Mouse (Mus musculus) frontal cortex, postnatal 25 days (tissue): ENCODE data around the gene Emilin3.

Experiments
- DNase-seq, 2 experiments: peaks; one replicate each; pipeline ENCODE4 v3.0.0; 2022; ENCODE audit warnings: low spot score in 2 of 2

The Emilin3 gene

DNA sequence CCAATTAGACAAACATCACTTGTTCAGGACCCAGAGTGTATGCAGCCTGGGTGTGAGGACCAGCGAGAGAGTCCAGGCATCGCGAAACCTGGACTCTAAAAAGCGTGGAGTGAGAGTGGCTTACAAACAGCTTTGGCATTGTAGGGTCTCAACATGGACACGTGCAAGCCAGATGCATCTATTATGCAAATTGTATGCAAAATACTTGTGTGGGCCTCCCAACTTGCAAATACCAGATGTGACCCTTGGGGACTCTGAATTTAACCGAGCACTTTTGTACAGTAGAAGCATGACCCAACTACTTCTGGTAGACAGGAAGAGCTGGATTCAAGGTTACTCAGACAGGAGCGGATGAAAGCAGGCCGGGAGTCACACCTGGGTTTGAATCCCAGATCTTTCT lies 4.6 kb upstream of the Emilin3 start:
- DNase-seq: no peak

DNA sequence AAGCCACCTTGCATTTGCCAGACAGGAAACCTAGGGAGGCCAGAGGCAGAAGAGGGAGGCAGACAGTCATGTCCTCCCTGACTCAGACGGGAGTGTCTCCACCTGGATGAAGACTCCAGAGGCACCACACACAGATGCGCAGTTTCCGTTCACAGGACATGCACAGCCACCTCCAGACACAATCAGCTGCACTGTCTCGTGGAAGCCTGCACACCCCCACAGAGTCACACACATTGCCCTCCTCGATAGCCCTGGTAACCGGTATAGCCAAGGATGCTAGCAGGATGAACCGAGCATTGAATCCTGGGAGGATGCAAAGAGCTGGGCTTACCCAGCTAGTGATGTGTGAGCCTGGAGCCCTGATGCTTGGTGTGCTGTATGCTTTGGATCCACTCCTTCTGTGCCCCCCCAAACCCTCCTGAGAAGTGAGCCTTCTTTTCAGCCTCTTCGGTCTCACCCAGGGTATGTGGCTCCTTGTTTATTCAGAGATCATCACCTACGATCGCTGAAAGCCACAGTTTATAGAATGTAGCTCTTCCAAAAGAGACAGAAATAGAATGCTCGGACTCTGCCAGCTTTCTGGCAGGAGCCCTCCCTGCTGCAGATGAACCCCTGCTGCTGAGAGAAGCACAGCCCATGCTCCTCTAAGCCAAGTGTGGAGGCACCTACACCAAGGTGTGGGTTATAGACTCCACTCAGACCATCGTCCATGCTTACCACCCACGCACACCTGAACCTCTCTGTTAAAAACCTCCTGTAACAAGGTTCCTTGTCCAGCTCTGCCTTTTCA lies 3.9 kb upstream of the Emilin3 start:
- DNase-seq: no peak

DNA sequence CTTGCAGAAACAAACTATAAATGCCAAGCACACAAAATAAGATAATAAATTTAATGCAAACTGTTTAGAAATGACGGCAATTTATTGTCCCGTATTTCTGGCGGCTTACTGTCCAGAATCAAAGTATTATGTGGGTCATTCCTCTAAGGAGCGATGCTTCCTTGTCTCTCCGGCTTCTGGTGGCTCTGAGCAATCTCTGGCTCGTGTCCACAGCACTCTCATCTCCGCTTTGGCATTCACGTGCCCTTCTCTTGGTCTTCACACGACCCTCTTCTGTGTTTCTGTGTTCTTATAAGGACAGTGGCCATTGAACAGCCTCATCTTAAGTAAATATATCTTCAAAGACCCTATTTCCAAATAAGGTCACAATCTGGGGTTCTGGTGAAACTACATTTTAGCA lies 2.5 kb upstream of the Emilin3 start:
- no peak for DNase-seq

DNA sequence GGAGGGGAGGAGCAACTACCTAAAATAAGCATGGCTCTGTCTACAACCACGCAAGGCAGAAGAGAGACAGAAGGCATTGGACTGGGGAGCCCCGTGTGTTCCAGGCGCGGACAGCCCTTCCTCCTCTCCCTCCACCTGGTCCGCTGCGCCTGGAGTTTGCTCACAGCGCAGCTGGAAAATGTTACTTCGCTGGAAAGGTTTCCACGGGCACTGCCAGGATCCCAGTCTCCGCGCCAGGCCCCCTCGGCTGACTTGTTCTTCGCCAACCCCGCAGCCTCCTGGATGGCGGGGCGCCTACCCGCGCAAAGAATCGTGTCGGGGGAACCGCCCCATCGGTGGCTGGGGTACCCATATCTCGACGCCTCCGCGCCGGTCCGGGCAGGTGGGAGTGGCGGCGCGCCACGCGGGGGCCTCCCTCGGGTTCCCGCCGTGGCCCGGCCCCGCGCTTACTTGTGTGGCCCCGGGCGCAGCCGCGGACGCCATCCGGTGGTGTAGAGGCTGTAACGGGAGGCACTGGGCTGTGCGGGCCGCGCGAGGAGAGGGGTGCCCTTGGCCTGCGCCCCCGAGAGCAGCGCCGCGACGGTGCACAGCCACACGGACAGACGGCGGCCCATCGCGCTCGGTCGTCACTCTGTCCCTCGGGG lies 448 bp downstream of the Emilin3 start:
- no peak for DNase-seq

DNA sequence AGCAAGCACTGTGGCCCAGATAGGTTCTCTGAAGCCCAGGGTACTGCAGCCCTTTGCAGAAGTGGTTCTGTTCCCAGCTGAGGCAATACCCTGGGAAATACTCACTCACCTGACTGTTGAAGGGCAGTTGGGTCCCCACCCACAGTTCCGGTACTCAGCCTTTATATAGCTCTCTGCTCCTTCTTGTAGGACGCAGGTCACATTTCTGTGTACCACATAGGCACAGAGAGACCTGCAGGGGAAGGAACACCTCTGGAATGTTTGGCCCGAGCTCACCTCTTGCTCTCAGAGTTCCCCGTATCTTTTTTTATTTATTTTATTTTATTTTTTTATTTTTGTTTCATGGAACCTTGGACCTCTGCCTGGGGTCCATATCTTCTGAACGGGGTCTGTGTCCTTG lies 1.5 kb downstream of the Emilin3 start:
- DNase-seq: no peak

DNA sequence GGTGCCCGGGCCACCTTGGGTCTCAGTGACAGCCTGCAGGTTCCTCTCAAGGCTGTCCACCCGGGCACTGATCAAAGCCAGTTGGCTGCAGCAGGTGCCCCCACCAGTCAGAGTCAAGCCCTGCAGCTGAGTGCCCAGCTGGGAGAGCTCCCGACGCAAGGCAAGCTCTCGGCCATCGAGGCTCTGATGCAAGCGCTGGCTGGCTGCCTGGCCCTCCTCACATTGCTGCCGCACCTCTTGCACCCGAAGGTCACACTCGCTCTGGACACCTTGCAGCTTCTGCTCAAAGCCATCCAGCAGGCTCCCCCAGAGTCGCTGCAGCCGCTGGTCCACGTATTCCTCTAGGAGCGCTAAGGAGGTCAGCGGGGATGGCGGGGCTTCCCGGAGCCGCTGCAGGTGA lies 3.5 kb downstream of the Emilin3 start:
- no peak for DNase-seq

DNA sequence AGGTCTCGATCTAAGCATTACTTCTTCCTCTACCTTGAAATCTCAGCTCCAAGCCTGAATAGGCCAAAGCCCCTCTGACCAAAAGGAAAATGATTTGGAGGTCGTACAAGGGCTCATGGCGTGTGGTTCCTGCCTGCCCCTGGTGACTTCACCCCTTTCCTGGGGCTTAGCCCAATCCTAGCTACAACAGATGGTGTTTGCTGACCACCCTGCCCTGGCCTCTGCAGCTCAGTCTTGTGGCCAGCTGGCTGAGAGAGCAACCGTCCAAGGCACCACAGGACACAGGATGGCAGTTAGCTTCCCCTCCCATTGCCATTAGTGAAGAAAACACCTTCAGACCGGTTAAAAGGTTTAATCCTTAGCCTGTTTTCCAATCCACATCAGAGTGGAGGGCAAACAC lies 6.0 kb downstream of the Emilin3 start:
- DNase-seq: no peak

DNA sequence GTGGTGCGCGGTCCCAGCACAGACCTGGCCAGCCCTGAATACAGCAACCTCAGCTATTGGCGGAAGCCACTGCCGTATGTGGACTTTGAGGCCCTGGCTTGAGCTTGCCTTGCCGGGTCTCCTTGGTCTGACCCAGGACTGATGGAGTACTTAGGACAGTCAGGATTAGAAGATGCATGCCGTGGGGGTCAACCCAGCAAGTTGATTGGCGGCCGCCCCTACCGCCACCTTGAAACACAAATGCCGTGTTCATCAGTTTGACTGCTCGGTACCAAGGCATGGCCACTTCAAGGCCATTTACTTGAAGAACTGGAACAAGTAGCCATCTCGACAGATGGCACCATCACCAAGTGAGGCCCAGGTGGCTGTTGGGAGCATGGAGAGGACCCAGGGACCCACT lies 6.8 kb downstream of the Emilin3 start:
- DNase-seq: no peak

DNA sequence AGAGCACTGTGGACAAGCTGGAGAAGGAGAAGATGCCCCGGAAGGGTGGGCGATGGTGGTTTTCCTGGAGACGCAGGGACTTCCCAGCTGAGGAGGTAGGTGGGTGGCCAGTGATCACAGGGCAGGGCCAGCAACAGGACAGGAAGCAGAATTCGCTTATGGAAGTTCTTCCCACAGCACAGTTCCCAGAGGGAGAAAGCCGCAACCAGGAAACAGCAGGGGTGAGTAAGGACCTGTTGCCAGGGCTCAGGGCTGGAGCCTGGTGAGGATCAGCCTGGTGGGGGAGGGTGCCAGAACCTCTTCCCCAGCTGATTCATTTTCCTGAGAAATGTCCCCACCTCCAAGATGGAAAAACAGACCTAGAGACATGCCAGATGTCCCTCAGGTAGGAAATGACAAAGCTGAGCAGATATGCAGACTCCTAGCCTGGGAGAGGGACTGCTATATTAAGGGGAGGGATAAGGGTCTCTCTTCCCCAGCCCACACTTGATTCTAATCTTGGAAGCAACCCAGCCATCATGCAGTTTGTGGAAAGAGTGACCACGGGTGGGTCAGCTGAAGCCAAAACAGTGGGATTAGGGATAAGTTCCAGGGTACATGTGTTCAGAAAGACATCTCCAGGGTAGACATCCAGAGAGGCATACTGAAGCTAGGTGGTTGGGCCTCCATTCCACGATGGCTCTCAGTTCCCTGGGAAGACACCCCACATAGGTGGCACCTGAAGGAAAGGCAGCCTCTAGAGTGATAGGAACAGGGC lies 10.3 kb downstream of the Emilin3 start:
- DNase-seq: no peak

DNA sequence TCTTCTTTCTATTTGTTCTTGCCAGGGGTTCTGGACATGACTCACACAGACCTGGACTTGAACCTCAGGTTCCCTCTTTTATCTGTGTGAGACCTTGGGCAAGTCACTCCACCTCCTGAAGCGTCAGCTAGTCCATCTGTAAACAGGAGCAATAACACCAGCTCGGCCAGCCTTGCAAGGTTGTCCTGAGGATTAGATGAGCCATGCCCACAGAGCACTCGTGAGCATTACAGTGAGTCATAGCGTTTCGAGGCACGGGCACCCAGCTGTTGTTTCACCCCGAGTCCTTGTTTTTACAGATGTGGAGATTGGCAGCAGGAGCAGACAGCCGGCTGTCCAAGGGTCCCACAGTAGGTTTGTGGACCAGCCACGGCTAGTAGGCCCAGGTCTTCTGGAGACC lies 20.4 kb downstream of the Emilin3 start:
- DNase-seq: no peak

DNA sequence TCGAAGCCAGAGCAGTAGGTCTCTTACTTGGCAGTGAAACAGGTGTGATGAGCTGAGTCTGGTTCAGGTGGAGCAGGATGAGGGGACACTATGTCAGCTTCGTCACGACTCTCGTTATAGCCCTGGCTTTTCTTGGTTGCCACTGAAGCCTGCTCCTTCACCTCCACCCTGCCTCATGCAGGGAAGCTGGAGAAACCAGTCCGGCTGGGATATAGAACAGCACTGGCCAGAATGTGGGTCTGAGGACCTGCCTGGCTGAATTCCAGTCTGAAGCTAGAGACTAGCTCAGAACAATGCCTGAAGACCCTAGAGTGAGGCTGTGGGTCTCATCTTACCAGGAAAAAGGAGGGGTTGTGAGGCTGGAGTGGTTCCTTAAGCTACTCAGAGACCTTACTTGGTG lies 21.1 kb downstream of the Emilin3 start:
- DNase-seq: no peak

DNA sequence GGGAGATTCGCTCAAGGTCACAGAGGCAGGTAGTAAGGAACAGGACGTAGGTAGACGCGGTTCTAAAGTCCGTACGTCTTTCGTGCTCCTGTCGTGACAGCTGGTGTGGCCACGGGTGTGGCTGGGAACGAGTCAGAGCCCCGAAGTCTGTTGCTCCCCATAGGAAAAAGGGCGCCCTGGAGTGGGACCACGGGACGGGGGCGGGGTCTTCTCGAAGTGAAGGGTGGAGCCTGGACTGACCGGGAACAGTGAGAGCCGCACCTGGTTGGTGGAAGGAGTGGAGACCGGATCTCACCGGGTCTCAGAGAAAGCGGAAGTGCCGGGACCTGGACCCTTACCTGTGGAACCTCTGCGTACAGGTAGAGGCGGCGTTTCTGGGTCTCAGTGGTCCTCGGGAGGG lies 24.3 kb downstream of the Emilin3 start:
- DNase-seq: no peak

DNA sequence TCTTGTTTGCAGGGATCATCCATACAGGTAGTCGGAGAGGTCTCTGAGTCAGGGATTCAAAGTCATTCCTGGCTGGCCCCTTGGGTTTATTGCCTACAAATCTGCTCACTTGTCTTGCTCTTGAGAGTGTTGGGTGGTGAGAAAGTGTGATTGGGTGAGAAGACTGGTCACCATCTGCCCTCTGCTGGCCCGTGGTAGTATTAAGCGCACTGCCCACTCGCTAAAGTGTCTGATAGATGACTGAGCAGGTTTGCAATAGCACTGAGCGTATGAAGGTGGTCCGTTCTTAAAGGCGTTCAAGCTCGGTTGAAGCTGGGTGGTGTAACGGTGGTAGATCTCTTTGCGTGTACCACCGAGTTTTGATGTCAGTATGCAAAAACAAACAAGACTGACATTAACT lies 24.8 kb downstream of the Emilin3 start:
- DNase-seq: peak; percentile 76 to 80

DNA sequence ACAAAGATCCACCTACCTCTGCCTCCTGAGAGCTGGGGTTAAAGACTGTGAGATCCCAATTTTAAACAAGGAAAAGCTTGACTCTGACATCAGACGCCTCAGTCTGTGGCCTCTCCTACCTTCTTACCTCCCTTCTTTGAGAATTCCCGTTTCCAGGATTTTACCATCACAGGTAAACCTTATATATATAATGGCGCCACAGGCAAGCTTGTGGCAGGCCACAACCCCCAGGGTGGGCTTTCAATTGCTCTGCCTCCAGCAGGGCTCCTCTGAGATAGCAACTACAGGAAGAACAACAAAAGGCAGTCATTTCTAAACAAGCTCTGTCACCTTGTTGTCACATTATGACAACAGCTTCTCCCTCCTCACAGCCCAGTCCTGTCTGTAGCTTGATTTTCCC lies 25.9 kb downstream of the Emilin3 start:
- no peak for DNase-seq

DNA sequence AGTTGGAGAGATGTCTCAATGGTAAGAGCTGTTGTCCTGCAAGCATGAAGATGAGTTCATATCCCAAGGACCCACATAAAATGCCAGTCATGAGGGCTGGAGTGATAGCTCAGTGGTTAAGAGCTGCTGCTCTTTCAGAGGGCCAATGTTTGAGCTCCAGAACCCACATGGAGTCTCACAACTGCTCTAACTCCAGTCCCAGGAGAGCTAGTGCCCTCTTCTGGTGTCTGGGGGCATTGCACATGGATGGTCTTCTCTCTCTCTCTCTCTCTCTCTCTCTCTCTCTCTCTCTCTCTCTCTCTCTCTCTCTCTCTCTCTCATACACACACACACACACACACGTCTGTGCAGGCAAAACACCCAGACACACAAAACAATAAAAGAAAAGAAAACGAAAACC lies 27.3 kb downstream of the Emilin3 start:
- DNase-seq: no peak

DNA sequence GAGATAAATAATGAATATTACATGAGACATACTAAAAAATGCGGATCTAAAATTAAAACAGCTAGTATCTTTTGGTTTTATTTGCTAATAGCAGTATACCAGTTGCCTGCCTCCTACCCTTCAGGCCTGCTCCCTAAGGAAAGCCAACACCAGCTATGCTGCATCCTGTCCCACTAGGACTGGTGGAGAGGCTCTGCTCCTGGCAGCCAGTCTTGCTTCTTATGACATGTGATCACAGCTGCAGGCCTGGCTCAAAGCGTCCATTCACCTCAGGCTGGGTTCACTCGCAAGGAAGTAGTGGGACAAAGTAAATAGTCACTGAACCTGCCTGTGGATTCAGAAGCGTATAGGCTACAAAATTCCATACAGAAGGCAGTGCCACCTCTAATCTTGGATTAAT lies 28.2 kb downstream of the Emilin3 start:
- no peak for DNase-seq

DNA sequence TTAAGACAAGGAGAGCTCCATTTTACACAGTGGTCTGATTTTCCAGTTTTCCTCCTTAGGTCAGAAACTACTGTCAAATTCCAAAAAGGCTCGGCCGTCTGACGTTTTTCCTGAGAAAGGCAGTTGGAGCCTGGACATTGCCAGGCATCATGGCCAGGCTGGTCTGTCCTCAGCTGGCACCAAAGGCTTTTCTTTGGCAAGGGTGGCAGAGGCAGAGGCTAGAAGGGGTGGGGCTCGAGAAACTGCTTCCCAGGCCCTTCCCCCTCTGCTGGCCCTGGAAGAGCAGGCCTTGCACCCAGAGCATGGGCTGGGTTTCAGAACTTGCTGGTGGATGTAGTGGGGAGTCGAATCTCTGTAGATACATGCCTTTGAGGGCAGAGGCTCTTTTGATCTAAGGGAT lies 29.7 kb downstream of the Emilin3 start:
- no peak for DNase-seq

DNA sequence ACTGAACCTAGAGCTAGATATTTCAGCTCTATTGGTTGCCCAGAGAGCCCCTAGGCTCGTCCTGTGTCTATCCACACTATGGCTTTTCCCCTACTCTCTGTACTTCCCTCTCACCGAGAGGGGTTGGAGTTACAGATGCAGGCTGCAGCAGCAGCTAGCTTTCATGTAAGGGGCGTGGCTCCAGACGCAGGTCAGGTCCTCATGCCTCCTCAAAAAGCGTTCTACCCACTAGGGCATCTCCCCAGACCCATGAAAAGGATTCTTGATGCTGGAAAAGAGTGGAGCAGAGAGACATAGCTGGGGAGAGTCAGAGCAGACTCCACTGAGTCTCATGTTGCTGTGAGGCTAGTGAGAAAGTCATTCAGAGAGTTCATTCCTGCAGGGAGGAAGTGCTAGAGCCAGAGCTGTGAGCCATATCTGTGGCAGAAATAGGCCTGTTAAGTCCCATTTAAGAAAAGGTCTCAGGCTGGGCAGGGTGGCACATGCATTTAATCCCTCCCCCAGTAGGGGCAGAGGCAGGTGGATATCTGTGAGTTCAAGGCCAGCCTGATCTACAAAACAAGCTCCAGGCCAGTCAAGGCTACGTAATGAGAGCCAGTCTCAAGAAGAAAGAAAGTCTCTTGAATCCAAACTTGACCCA lies 30.5 kb downstream of the Emilin3 start:
- no peak for DNase-seq

DNA sequence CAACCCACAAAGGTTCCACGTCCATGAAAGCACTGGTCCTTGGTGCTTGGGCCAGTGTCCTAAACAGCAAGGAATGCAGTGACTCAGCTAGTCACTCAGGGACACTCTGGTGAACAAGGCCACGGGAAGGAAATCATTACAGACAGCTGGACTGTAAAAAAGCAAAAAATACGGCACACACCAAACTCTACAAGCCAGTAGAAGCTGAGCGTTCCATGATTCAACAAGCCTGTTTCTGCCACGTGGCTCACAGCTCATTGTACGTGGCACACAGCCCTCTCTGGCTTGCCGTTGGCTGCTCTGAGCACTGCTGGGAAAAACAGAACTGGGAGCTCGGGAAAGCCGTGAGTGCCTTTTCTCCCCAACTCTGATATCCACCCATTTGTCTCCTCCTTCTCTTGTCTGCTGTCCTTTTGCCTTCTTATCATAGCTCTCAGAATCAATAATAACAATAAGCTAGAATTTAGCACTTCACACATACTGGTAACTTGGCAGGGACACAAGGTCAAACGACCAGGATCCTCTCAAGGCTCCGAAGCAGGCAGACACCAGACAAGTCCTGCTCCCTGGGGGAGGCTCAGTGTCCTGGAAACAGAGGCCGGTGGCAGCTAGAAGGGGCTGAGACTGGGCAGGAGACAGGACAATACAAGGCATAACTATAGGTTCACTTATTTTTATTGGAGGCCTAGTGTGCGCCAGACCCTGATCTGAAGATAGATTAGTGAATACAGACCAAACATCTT lies 31.5 kb downstream of the Emilin3 start, which contains the start of gene Lpin3:
Lpin3 (plus strand) TSS at position 218 of the 743 bp plus-strand sequence.
- no peak for DNase-seq

DNA sequence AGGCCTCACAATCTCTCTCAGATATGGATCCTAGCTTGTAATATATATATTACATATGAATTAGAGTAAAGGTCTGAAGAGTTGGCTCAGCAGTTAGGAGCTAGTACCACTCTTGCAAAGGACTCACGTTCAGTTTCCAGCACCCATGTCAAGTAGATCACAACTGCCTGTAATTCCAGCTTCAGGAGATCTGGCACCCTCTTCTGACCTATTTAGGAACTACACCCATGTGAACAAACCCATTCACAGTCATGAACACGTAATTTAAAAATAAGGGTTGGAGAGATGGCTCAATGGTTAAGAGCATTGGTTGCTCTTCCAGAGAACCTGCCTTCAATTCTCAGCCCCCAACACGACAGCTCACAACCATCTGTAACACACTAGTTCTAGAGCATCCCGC lies 36.0 kb downstream of the Emilin3 start:
- no peak for DNase-seq

DNA sequence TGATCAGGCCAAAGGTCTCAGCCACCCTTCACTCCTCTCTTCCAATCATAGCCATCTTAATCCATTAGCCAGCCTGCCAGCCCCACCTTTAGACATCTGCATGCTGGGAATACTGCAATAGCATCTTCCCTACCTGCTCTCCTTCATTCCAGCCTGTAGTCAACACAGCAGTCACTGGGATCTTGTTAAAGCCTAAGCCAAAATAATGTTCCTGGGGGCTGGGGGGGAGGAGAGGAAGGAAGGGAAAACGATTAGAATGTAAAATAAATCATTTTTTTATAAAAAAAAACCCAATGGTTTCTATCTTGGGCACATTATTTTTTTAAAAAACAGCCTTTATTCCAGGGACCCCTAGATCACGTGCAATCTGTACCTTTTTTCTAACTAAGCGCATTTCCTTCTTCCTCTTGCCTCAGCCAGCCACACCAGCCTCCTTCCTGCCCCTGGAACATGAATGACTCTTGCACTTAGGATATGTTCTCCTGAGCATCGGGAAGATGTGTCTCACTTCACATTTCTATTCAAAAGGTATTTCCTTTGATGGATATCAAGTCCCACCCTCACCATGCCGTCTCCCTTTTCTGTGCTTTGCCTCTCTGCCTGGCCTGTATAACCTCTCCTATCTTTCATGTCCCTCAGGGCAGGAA lies 37.8 kb downstream of the Emilin3 start:
- DNase-seq: no peak
